Mouse (Mus musculus) layer of hippocampus, adult 11-12 months (tissue): ENCODE results near the gene Abraxas2.
A peak's percentile ranks its signal among the peaks of the same experiment; 100 is the strongest.

Experiments used
- DNase-seq: peaks from one replicate; pipeline ENCODE4 v3.0.0; 2022; ENCODE audit warnings: low spot score

Gene Abraxas2

GRCm38 (mm10) chr7:132853946-132854345 is 5.1 kb upstream of the Abraxas2 start:
- DNase-seq = no peak

GRCm38 (mm10) chr7:132856083-132856482 is 2.9 kb upstream of the Abraxas2 start:
- no peak for DNase-seq

GRCm38 (mm10) chr7:132858043-132858608 is 899 bp upstream of the Abraxas2 start:
- no peak for DNase-seq

- DNase-seq = no peak
Observed at GRCm38 (mm10) chr7:132866316-132866715, 7.3 kb downstream of the Abraxas2 start.

- DNase-seq = no peak
Observed at GRCm38 (mm10) chr7:132873043-132873442, 14.0 kb downstream of the Abraxas2 start.

GRCm38 (mm10) chr7:132875391-132876086 is 16.5 kb downstream of the Abraxas2 start:
- DNase-seq = no peak

GRCm38 (mm10) chr7:132880276-132880675 is 21.3 kb downstream of the Abraxas2 start:
- DNase-seq = no peak

- no peak for DNase-seq
Observed at GRCm38 (mm10) chr7:132882343-132882742, 23.3 kb downstream of the Abraxas2 start.

GRCm38 (mm10) chr7:132884031-132884430 is 25.0 kb downstream of the Abraxas2 start:
- DNase-seq = peak; percentile 22

GRCm38 (mm10) chr7:132887019-132887804 is 28.2 kb downstream of the Abraxas2 start:
- DNase-seq = no peak

GRCm38 (mm10) chr7:132888052-132888451 is 29.0 kb downstream of the Abraxas2 start:
- no peak for DNase-seq

- DNase-seq = no peak
Observed at GRCm38 (mm10) chr7:132888518-132889249, 29.7 kb downstream of the Abraxas2 start.

- no peak for DNase-seq
Observed at GRCm38 (mm10) chr7:132889691-132890090, 30.7 kb downstream of the Abraxas2 start.

- DNase-seq = no peak
Observed at GRCm38 (mm10) chr7:132890201-132890600, 31.2 kb downstream of the Abraxas2 start.

- peak; percentile 32 for DNase-seq
Observed at GRCm38 (mm10) chr7:132891561-132892310, 32.7 kb downstream of the Abraxas2 start.

- peak; percentile 15 for DNase-seq
Observed at GRCm38 (mm10) chr7:132892311-132892661, 33.3 kb downstream of the Abraxas2 start.

GRCm38 (mm10) chr7:132892806-132893205 is 33.8 kb downstream of the Abraxas2 start:
- DNase-seq = no peak

GRCm38 (mm10) chr7:132893336-132893735 is 34.3 kb downstream of the Abraxas2 start:
- DNase-seq = no peak

GRCm38 (mm10) chr7:132894841-132895555 is 36.0 kb downstream of the Abraxas2 start:
- DNase-seq = peak; percentile 28

GRCm38 (mm10) chr7:132896206-132896815 is 37.3 kb downstream of the Abraxas2 start:
- DNase-seq = no peak

GRCm38 (mm10) chr7:132897258-132897657 is 38.2 kb downstream of the Abraxas2 start:
- DNase-seq = no peak
